Mouse (Mus musculus) cerebellum, adult 8-10 months (tissue): Measurements from ENCODE around the gene Slc26a1.

Source experiments
- DNase-seq: peaks from one replicate; pipeline ENCODE4 v3.0.0; 2022

The Slc26a1 gene

GRCm38 (mm10) chr5:108689091-108689490 lies 13.7 kb upstream of the Slc26a1 start:
- no peak for DNase-seq

GRCm38 (mm10) chr5:108680871-108681270 lies 5.5 kb upstream of the Slc26a1 start:
- DNase-seq, result no peak

- DNase-seq, result no peak
These were observed 4.5 kb upstream of the Slc26a1 start for GRCm38 (mm10) chr5:108679909-108680308.

- DNase-seq, result no peak
These were observed 3.0 kb upstream of the Slc26a1 start for GRCm38 (mm10) chr5:108678296-108678854.

GRCm38 (mm10) chr5:108677605-108678295 lies 2.4 kb upstream of the Slc26a1 start:
- peak; percentile 63 for DNase-seq

- no peak for DNase-seq
These were observed 1.6 kb upstream of the Slc26a1 start for GRCm38 (mm10) chr5:108676772-108677498.

GRCm38 (mm10) chr5:108674624-108675023 lies 745 bp downstream of the Slc26a1 start:
- no peak for DNase-seq

GRCm38 (mm10) chr5:108671757-108672156 lies 3.6 kb downstream of the Slc26a1 start:
- DNase-seq, result no peak

- no peak for DNase-seq
These were observed 4.6 kb downstream of the Slc26a1 start for GRCm38 (mm10) chr5:108670785-108671184.

- DNase-seq, result no peak
These were observed 5.4 kb downstream of the Slc26a1 start for GRCm38 (mm10) chr5:108669986-108670385.

- DNase-seq, result peak; percentile 87
These were observed 6.1 kb downstream of the Slc26a1 start, which contains the start of gene Dgkq for GRCm38 (mm10) chr5:108668977-108669936. TSS of gene Dgkq (minus strand) at chr5:108669672.

GRCm38 (mm10) chr5:108668387-108668932 lies 6.9 kb downstream of the Slc26a1 start:
- DNase-seq, result no peak

- no peak for DNase-seq
These were observed 8.0 kb downstream of the Slc26a1 start for GRCm38 (mm10) chr5:108667370-108667769.

GRCm38 (mm10) chr5:108665066-108665465 lies 10.3 kb downstream of the Slc26a1 start:
- DNase-seq, result no peak

GRCm38 (mm10) chr5:108662772-108663171 lies 12.6 kb downstream of the Slc26a1 start:
- no peak for DNase-seq

- DNase-seq, result peak; percentile 93
These were observed 14.6 kb downstream of the Slc26a1 start for GRCm38 (mm10) chr5:108660632-108661268.

GRCm38 (mm10) chr5:108659698-108660631 lies 15.4 kb downstream of the Slc26a1 start, which contains the start of gene Idua:
TSS of gene Idua (plus strand) at chr5:108660331.
- DNase-seq, result no peak

GRCm38 (mm10) chr5:108658611-108659010 lies 16.8 kb downstream of the Slc26a1 start:
- no peak for DNase-seq

- DNase-seq, result no peak
These were observed 18.0 kb downstream of the Slc26a1 start for GRCm38 (mm10) chr5:108657406-108657805.

- no peak for DNase-seq
These were observed 19.3 kb downstream of the Slc26a1 start for GRCm38 (mm10) chr5:108655891-108656650.
